Mouse (Mus musculus) frontal cortex, postnatal 25 days (tissue): ENCODE data around the gene Ccdc73.

Experiments used
- DNase-seq, 2 experiments: peaks; one replicate each; pipeline ENCODE4 v3.0.0; 2022; ENCODE audit warnings: low spot score in 2 of 2

The Ccdc73 gene

DNA sequence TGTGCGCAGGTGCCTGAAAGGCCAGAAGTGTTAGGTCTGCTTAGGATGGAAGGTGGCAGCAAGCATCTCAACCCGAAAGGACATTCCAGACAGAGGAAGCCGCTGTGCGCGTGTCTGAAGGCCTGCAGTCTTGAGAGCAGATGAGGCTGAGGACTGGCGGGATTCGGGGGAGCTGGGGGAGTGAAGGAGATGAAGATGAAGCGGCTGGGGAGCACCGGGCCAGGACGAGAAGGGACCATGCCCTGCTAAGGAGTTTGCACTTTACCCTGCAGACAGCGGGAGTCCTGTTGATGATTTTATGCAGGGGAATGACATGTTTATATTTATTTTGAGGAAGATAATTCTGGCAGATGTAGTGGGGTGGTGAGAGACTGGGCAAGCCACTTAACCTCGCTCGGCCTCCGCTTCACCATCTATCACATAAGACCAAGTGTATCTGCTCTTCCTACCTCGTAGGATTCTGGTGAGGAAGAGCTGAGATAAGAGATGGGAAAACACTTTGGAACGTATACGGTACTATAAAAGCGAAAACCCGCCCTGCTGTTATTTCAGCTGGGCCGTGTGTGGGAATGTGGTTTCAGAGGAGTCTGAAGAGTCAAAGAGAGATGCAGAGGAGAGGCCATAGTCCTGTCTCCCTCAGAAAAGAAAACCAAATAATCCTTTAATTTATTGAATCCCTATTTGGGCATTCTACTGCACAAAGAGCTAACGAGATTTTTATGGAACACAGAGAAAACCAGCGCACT, 159.5 kb downstream of the Ccdc73 start:
- no peak for DNase-seq

DNA sequence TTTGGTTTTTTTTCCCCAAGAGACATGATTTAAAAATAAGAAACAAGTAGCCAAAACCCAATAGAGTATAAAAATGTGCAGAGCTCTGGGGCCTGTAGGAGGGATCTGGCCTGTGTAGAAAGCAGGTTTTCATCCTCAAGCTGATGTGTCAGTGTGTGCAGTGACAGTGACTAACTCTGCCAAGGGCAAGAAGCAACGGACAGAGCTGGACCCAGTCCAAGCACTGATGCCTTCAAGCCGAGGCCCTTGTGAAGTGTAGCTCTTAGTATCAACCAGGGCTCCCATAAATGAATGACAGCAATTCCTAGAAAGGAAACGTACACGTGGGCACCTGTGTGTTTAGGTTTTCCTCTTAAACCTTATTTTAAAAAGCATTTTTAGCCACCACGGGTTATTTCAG, 161.2 kb downstream of the Ccdc73 start:
- DNase-seq: no peak

DNA sequence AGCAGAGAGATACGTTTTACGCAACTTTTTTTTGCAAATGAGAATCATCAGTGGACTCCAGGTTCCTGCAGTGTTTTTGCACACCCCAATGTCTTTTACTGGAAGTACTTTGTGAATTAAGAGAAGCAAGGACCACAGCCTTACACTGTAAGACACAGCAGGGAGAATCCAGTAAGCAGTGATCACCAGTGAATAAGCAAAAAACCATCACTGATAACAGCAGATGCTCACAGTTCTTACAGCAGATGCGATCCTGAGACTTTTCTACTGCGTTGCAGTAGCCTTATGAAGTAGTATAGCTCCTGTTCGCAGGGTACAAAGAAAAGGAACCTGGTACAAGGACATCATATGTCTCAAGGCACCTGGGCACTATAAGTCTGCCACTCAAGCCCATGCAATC, 162.9 kb downstream of the Ccdc73 start:
- no peak for DNase-seq

DNA sequence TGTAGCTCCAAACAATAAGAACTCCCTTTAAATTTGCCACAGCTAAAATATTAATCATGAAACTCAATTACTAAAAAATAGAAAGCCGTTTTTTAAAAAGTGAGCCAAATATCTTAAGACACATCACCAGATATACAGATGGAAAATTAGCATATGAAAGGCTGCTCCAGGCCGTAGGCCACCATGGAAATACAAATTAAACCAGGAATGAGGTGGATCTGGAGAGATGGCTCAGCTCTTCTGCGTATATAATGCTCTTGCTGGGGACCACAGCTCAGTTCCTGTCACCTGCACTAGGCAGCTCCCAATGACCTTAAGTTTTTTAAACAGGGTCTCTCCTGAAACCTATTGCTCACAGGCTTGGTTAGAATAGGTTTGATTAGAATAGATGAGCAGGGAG, 166.5 kb downstream of the Ccdc73 start:
- no peak for DNase-seq

DNA sequence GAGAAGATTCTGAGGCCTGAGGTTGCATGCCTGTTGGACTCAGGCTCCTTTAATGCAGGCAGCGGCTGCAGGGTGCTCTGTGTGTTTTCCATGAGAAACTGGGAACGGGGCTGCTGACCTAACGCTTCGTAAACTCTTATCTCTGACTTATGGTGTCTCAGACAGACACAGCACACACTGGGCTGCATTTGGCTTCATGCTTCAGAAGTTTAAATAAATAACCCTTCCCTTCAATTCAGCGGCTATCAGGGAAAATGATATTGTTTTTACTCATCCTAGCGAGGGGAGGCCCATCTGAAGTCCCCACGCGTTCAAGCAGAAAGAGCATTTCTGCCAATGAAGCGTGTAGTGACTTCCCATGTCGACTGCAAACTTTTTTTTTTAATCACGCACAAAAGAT, 168.4 kb downstream of the Ccdc73 start:
- DNase-seq: no peak

DNA sequence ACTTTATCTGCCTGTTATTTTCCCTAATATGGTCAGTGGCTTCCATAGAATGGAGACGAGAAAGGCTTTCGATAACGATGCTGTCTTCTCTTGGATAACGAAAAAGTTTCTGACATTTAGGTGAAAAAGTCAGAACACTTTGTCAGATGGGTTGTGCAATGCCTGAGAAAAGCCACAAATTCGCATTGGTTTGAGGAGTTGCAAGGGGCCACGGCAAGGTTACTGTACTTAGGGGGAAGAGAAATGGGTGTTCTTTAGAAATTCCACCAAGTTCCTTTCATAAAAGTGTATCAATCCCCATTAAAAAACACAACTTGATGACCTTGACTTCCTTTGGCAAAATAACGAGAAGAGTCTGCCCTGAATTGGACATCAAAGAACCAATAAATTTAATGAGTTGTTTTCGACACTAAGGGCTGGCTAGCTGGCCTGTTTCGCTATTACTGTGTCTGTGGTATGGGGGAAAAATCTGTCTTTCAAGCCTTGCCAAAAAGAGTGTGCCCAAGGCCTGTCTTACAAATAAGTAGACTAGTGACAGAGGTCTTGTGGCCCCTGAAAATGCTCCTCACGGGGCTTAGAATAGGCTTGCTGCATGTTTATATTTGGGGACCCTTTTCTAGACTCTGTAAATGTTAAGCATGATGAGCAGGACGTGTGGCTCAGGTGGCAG, 168.9 kb downstream of the Ccdc73 start:
- no peak for DNase-seq

DNA sequence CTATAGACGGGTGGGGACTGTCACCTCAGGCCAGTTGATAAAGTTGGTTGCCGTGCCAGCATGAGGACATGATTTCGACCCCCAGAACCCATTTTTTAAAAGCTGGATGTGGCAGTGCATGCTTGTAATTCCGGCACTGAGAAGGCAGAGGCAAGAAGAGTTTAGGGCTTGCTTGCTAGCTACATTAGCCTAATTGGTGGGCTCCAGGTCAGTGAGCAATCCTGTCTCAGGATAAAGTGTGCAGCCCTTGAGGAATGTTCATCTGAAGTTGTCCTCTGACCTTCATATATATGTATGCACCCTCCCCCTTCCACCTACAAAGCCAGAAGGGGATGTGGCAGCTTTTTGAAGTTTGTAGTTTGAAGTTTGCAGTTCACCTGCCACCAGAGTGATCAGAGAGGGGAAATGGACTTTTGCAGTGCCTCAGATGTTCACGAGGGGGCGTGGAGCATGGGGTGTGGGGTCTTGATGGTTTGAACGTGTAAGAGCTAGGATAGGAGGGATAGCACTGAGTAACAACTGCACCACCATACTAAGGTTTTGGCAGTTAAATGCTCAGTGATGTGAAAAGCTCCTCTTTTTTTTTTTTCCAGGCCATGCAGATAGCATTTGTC, 170.5 kb downstream of the Ccdc73 start:
- no peak for DNase-seq

DNA sequence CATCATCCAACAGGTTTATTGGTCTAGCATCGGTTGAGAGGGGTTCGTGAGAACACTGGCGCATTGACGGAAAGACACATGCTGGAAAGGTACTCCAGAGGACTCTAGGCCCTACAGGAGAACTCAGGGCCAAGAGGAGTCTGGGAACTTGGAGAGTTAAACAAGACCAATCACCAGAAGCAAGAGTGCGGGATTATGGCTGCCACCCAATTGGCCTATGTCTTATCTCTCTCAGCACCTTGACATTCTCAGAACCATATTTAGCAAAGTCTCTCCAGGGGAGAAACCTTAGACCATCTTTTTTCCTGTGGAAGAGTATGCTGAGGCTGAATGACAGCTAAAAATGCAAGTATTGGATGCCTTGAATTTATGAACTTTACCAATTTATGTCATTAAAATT, 171.3 kb downstream of the Ccdc73 start:
- DNase-seq: no peak

DNA sequence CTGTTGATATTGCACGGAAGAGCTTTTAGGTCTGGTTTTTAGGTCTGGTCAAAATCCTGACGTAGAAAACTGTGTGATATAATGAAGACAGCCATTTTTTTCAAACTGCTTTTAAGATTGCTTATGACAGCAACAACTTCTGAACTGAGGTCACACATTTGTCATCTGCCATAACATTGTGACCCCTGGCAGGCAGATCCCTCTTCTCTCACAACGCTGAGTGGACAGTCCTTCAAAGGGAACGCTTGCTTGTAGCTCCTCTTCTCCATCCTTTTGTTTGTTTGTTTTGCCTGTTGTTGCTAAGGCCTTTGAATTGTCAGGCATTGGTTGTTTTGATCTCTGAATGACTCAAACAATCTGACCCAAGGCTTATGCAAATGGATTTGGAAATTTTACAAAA, 173.3 kb downstream of the Ccdc73 start:
- DNase-seq: no peak

DNA sequence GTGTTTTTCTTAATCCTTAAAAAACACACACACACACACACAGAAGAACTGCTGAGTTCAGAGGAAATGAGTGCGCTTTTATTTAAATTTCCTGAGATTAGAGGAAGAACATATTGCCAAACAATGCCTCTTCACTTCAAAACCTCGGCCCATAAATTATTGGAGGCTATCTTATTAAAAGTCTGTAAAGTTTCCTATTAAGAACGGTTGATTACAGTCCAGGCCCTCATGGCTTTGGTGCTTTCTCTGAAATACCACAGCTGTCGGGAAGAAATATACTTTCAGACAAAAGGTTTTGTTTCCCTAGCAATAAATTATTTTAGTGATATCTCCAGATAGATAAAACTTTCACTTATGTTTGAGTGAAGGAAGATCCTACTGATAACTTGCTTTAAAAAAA, 175.5 kb downstream of the Ccdc73 start:
- no peak for DNase-seq

DNA sequence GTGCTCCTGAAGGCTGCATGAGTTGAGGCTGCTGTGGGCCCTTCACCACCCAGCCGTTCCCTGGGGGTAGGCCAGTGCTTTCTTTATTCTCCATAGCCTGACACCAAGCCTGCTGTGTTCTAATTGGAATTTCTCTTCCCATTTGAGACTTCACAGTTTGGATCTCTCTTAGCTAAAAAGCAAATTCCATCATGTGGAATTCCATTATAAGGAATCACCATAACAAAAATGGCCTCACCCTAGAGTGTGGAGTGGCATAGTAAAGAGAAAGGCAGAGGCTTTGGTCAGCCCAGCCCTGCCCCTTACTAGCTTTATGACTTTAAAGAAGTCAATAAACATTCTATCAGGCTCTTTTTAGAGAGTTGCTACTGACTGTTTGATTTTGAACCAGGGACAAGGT, 180.7 kb downstream of the Ccdc73 start:
- no peak for DNase-seq

DNA sequence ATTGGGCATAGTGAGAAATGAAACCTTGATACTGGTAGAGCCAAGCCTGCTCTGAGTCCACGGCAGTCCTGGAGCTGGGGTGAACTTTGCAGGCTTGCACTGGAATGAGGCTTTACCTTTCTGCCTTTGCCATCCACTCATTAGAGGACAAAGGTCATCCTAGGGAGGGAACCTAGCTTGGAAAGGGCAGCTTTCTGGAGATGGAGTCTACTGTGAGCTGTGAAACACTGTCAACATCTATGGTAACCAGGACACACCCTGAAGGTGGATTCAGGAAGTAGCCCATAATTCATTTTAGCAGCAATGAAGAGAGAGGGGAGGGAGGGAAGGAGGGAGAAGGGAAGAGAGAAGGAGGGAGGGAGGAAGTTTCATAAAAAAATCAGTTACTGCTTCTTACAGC, 187.9 kb downstream of the Ccdc73 start:
- no peak for DNase-seq

DNA sequence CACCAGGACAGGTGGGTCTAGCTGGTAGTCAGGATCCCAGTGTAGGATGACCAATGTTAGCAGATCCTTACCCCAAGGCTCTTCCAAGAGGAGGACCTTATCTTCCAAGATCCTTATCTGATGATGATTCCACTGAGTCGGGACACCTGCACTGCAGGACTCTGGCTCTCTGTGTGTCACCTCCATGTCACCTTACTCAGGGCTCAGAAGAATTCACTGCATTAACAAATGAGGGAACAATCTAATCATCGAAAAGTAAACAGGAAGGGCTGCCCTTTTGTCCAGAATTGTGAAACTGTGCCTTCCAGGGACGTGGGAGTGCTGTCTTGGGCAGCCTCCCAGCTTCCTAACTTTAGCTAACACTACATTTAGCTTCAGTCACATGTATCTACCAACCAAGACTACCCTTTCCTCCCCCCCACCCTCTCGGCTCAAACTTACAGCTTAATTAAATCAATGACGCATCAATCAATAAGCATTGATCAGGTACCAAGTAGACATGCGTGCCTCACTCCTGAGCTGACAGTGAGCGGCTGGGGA, 191.0 kb downstream of the Ccdc73 start:
- DNase-seq: no peak

DNA sequence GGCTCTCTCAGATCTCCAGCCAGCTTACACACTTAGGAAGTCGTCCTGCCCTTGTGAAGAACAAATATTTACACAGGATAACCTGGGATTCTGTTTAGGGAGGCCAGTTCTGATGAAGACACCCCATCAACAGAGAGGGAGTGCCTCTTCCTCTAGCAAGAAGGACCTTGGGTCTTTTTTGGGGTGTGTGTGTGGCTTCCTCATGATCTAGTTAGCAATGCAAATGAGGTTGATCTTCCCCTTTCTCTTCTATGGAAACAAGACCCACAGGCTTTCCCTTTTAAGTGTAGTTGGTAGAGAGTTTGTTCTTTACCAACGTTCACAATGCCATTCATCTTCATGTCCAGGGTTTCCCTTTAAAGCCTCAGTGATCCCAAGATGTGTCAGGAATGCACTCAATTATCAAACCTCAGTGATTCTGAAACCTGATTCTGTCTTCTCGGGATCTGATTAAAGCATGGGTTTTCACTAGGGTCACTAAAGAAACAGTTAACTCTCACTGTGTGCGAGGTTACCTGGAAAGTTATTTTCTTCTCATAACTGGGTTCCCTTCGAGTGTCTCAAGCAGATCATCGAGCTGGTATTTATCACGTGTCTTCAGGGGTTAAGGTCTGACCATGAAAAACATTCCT, 195.3 kb downstream of the Ccdc73 start:
- no peak for DNase-seq
